Mouse (Mus musculus) megakaryocyte, embryonic 14.5 days (primary cell): Measurements from ENCODE around the gene Gm10337. TPM values are rescaled to one million over a fixed set of nuclear protein-coding genes. Genes with fewer than 3 reads are reported as not detected.

Experiments
- H3K27me3 ChIP-seq: replicated peaks from 2 replicates; pipeline ENCODE3; 2012; ENCODE audit warnings: inconsistent platforms
- H3K36me3 ChIP-seq: replicated peaks from 2 replicates; pipeline ENCODE3; 2012; ENCODE audit warnings: low read length, inconsistent platforms, mixed read lengths
- H3K4me1 ChIP-seq: 2 replicates; pipeline ENCODE4 v1.6.1; 2012; ENCODE audit warnings: inconsistent platforms
- H3K4me3 ChIP-seq: replicated peaks from 2 replicates; pipeline ENCODE3; 2012; ENCODE audit warnings: moderate library complexity, mild to moderate bottlenecking, inconsistent platforms
- H3K9me3 ChIP-seq: 2 replicates; pipeline ENCODE4 v1.6.1; 2012; ENCODE audit warnings: inconsistent platforms
- FLI1 ChIP-seq: IDR thresholded peaks from 2 replicates; pipeline ENCODE4 v1.6.1; 2012; ENCODE audit warnings: low read length, inconsistent platforms, mixed read lengths
- GATA1 ChIP-seq: IDR thresholded peaks from 3 replicates; pipeline ENCODE4 v1.6.1; 2012; ENCODE audit warnings: mixed read lengths, low read length, inconsistent platforms, borderline replicate concordance
- polyA plus RNA-seq: library from polyadenylated mRNA; stranded (reverse); fragments of >175 nt; gene quantifications from 2 replicates; pipeline ENCODE4 v1.2.3, GENCODE M21; 2012; ENCODE audit warnings: low replicate concordance; ENCODE audit not compliant: insufficient read depth

The Gm10337 gene
- polyA plus RNA-seq, 1 experiment = not detected

DNA sequence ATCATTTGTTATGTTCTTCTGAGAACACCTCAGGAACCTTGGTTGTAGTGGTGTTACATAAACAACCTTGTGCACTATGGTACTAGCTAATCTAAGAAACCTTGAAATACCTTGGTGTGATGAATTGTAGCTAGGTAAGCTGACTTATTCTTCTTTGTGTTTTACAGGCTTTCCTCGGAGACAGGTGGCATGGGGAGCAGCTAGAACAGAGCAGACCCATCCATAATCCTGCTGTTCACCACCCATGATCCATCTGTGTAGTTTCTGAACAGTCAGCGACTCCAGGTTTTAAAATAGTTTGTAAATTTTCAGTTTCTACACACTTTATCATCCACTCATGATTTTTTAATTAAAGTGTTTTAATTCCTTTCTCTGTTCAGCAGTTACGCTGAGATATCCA is 5.2 kb upstream of the Gm10337 start:
- peaks cover 97% of the 10 kb centered on the region for H3K36me3 ChIP-seq
- TF ChIP-seq FLI1 = no peak
- TF ChIP-seq GATA1 = no peak
- no peak overlapping the region for H3K4me3 ChIP-seq

DNA sequence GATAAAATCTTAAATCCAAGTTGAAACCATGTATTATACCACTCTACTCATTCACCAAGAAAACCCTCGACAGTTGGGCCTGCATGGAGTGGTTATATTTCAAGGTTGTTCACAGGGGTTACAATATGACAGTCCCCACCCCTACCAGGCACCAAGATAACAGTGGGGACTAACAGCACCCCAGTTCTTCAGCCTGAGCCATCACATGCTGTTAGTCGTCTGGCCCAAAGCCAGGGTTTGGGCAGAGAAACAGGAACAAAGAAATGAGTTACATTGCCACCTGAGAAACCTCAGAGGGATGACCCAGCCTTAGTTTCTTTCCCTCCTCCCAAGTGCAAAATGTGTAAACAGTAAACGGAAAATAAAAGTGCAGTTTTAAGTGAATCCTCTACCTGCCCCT is 4.2 kb upstream of the Gm10337 start:
- Histone ChIP-seq H3K36me3 (peaks cover 97% of the 10 kb centered on the region), H3K9me3 (no peaks in the 10 kb centered on the region), H3K4me3 (no peak overlapping the region), H3K27me3 (no peaks in the 10 kb centered on the region), H3K4me1 (0 out of 2 replicates have a peak, but pooled peaks cover 3% of the 10 kb centered on the region)
- no peak for TF ChIP-seq GATA1
- no peak for TF ChIP-seq FLI1

More for the DNA sequence above, 5.2 kb upstream of the Gm10337 start:
- 0 out of 2 replicates have a peak, but pooled peaks cover 6% of the 10 kb centered on the region for H3K4me1 ChIP-seq
- no peaks in the 10 kb centered on the region for H3K27me3 ChIP-seq
- H3K9me3 ChIP-seq = no peaks in the 10 kb centered on the region

DNA sequence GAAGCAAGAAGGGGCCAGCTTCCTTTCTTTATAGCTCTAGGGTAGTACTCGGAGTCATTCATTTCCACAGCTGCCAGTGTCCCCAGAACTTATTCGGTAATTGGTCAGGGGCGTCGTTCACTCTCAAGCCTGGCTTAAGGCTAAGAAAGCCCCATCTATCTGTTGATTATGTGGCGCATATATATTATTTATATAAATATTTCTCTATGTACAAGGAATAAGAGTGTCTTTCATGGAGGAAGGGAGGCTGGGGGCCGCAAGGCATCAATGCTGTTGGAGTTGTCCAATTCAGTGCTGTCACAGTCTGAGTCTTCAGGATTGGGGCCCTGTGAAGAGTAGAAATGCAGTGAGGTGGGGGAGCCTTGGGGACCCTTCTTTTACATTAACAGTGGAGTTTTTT is 3.7 kb upstream of the Gm10337 start:
- H3K4me3 ChIP-seq = no peak overlapping the region
- peaks cover 3% of the 10 kb centered on the region for H3K4me1 ChIP-seq
- H3K36me3 ChIP-seq = peaks cover 96% of the 10 kb centered on the region
- TF ChIP-seq FLI1 (no peak), GATA1 (no peak)
- no peaks in the 10 kb centered on the region for H3K27me3 ChIP-seq
- no peaks in the 10 kb centered on the region for H3K9me3 ChIP-seq

DNA sequence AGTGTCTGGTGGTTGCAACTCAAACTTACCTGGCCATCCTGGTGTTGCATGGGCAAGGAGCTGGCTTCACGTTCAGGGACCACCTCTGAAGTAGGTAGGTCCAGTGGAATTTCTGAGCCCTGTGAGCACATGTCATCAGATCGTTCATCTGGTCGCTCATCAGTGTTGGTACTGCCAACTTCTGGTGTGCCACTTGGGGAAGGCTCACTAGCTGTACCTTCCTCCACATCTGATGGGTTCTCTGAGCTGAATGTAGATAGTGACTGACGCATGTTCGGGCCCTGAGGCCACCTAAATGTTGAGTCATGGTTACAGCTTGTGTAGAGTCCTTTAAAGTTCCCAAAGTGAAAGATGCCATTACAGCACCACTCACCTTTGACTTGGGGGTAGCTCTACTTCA is 3.0 kb upstream of the Gm10337 start:
- no peaks in the 10 kb centered on the region for H3K9me3 ChIP-seq
- H3K27me3 ChIP-seq = no peaks in the 10 kb centered on the region
- no peak for TF ChIP-seq FLI1
- no peak for TF ChIP-seq GATA1
- H3K4me1 ChIP-seq = peaks cover 9% of the 10 kb centered on the region
- no peak overlapping the region for H3K4me3 ChIP-seq
- peaks cover 96% of the 10 kb centered on the region for H3K36me3 ChIP-seq

DNA sequence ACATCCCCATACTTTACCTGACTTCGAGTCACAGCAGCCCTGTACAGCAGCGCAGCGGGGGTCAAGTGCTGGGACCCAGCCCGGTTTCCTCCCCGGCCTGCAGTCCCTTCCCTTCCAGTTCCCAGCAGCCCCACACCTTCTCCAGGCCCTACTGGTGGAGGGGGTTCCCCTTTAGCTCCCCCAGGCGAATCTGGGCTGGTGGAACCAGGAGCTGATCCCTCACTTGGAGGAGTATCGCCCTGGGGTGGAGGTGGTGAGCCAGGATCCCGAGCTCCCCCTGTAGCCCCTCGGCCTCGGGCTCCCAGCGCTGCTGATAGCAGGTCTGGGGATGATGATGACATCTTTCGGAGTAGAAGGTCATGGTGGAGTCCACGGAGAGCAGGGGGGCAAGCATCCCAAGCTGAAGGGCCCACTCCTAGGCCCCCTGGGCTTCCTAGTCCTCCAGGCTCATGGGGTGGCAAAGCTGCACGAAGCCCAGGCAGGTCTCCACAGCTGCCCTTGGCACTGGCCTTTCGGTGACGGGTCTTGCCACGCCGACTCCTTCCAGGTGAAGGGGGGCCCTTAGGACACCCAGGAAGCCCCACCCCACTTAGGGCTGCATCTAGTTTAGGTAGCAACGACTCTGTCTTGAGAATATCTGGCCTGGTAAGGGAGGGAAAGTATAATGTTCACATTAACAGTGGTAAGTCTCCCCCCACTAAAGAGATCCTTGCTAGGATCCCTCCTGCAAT is 2.3 kb upstream of the Gm10337 start:
- peaks cover 16% of the 10 kb centered on the region for H3K4me1 ChIP-seq
- no peak overlapping the region for H3K4me3 ChIP-seq
- no peaks in the 10 kb centered on the region for H3K27me3 ChIP-seq
- peaks cover 97% of the 10 kb centered on the region for H3K36me3 ChIP-seq
- no peaks in the 10 kb centered on the region for H3K9me3 ChIP-seq
- no peak for TF ChIP-seq GATA1
- no peak for TF ChIP-seq FLI1

DNA sequence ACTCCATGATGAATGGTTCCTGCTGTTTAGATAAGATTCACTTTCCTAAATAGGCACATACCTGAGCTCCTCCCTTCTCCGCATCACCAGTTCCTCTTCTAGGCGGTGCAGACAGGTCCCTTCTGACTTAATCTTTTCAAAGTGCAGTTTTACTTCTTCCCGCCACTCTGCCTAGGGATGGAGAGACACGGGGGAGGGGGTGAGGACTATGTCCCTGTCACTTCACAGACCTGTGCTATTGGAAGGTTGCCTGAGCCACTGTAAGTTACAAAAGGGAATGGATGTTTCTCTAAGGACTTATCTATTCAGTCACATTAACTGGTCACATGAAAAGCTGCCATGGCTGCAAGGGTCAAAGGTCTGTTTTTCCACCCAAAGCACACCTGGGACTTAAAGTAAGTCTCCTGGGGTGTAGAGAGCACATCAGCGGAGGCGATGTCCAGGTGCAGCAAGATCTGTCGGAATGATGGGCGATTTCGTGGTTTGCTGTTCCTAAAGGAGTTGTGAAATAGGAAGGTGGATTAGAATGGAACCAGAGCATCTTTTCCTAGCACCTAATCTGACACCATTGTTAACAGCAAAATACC is 1.2 kb upstream of the Gm10337 start:
- Histone ChIP-seq H3K27me3 (no peaks in the 10 kb centered on the region), H3K4me1 (peaks cover 17% of the 10 kb centered on the region), H3K9me3 (no peaks in the 10 kb centered on the region), H3K4me3 (no peak overlapping the region), H3K36me3 (peaks cover 91% of the 10 kb centered on the region)
- TF ChIP-seq FLI1 (no peak), GATA1 (no peak)

DNA sequence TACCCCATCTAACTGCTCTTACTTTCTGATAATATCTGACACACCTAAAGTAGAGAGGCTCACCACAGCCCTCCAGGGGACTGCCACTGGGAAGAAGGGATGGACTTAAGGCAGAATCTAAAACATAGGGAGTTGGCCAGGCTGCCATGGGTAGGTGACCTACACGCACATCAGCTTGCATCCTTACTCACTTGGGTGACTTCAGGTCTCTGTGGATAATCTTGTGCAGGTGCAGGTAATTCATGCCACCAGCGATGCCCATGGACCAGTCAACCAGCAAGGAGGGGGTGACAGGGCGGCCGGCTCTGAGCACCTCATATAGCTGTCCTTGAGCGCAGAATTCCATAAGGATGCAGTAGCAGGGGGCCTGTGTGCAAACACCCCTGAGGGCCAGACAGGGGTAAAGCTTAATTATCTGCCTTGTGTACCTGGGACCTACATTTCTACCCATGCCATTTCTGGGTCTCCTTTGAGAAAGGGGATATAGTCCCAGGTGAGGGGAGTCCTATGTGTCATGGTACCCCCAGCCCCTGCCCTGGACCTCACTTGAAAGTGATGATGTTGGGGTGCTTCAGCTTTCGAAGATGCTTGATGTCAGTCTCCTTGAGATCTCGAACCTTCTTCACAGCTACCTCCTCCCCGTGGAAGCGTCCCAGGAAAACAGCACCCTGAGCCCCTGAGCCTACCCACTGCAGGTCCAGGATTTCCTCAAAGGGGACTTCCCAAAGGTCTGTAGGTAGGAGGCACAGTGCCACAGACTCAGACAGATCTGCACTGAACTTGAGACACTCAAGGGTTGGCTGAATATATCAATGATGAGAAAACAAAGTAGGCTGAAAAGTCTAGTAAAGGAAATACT is 631 bp downstream of the Gm10337 start:
- peaks cover 76% of the 10 kb centered on the region for H3K36me3 ChIP-seq
- H3K27me3 ChIP-seq = no peaks in the 10 kb centered on the region
- TF ChIP-seq FLI1 (no peak), GATA1 (no peak)
- no peak overlapping the region for H3K4me3 ChIP-seq
- H3K9me3 ChIP-seq = no peaks in the 10 kb centered on the region
- peaks cover 22% of the 10 kb centered on the region for H3K4me1 ChIP-seq

DNA sequence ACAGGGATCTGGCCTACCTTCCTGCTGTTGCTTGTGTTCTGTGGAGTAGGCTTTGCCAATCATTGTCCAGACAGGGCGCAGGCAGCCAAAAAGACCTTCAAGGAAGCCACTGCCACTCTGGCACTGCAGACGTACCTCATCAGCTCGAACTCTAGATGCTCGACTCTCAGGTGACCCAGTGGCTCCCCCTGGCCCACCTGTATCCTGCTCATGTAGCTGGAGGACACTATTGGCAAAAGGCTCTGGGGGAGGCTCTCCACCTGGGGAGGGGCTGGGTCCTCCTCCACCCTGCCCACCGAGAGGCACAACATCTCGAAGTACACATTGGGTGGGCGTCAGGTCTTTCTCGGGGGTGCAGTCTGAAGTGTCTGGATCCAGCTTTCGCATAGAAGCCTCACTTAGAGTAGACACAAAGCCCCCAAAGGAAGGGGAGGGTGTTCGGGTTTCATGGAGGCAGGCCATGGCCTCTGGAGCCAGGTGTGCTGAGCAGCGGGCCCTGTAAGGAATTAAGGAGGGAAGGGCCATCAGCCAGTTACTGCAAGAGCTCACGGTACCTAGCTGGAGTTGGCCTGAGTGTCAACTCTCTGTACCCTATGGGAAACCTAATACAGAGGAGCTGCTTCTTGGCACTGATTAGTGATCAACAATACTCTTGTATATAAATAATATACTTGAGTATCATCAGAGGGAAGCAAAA is 1.7 kb downstream of the Gm10337 start:
- peaks cover 66% of the 10 kb centered on the region for H3K36me3 ChIP-seq
- H3K4me3 ChIP-seq = no peak overlapping the region
- no peaks in the 10 kb centered on the region for H3K27me3 ChIP-seq
- TF ChIP-seq FLI1 (no peak), GATA1 (no peak)
- no peaks in the 10 kb centered on the region for H3K9me3 ChIP-seq
- peaks cover 32% of the 10 kb centered on the region for H3K4me1 ChIP-seq

DNA sequence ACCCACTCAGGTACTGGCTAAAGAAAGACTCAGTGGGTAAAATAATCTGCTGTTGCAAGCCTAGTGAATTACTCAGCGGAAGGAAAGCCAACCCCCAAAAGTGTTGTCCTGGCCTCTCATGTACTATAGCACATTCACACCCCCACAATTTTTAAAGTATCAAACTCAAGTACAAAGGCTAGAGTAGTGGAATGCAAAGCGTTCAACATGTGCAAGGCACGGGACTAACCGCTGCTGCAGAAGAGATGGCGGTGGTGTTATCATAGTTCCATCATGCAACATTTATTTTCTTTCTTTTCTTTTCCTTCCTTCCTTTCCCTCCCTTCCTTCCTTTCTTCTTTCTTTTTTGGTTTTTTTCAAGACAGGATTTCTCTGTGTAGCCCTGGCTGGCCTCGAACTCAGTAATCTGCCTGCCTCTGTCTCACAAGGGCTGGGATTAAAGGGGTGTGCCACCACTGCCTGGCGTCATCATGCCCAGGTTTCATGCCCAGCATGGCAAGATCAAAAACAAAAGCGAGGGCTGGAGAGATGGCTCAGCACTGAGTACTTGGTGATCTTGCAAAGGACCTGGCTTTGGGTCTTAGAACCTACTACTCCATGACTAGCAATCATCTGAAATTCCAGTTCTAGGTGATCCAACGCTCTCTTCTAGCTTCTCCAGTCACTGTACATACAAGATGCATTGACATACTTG is 2.4 kb downstream of the Gm10337 start:
- peaks cover 59% of the 10 kb centered on the region for H3K36me3 ChIP-seq
- TF ChIP-seq GATA1 (no peak), FLI1 (no peak)

More for the DNA sequence above, 2.4 kb downstream of the Gm10337 start:
- no peak overlapping the region for H3K4me3 ChIP-seq
- H3K27me3 ChIP-seq = no peaks in the 10 kb centered on the region
- H3K4me1 ChIP-seq = peaks cover 37% of the 10 kb centered on the region
- H3K9me3 ChIP-seq = no peaks in the 10 kb centered on the region
